Mouse (Mus musculus) lung, adult 2 months (tissue): Measurements from ENCODE around the gene Taar2.

Source experiments
- CTCF ChIP-seq: fragments of 200-500 bp; IDR thresholded peaks from 2 replicates; pipeline ENCODE4 v1.5.1; 2011; ENCODE audit warnings: mild to moderate bottlenecking, low read length, control low read depth; ENCODE audit not compliant: insufficient read depth
- POLR2A ChIP-seq: fragments of 200-500 bp; IDR thresholded peaks from 2 replicates; pipeline ENCODE4 v1.6.1; 2011; ENCODE audit warnings: low read depth, mild to moderate bottlenecking, control low read depth, low read length, borderline replicate concordance; ENCODE audit errors: extremely low read depth

DNA sequence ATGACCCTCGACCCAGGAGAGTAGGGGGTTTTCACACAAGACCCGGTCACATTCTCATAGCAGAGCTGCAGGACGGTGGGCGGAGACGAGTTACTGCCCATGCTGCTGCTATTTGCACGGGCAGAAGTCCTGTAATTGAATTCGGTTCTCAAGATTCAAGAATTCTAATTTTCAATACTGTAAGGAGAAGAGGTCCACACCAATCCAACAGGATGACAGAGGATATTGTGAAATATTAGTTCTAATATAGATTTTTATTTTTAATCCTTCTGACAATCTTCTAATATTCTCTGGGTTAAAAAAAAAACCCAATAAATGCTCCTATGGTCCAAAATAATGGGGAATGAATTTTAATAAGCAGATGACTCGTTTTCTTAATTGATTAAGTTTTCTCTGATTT is 47.2 kb downstream of the Taar2 start, which contains the start of gene Taar6:
- TF ChIP-seq CTCF (no peak), POLR2A (no peak)
